In genomic region chr13:46428964-46429363, GRCm38 (mm10) we compare ENCODE assay signal across 15 mouse cellular contexts. TPM values are rescaled to one million over a fixed set of nuclear protein-coding genes. Genes with fewer than 3 reads are reported as not detected.
DNase-seq lines count a peak whose midpoint lies in the region; ATAC-seq lines count a peak whose summit lies in the region.
"Had no signal": no experiment of that assay in that cellular context is flagged by ENCODE, and none has a peak within 500 bp of the region (broad histone marks: within the 10 kb centered on the region; RNA-seq: fewer than 3 reads in every experiment).

No protein-coding gene starts in this region.

- no peak overlapping the region for H3K27ac ChIP-seq in kidney, embryonic 16.5 days (ENCODE audit: low read length)
- peak overlapping the region; percentile 98 for H3K27ac ChIP-seq in heart, embryonic 15.5 days
- H3K27ac ChIP-seq in forebrain, embryonic 13.5 days = no peak overlapping the region
- H3K27ac ChIP-seq: forebrain, embryonic 15.5 days; midbrain, embryonic 15.5 days had no signal

- H3K4me1 ChIP-seq in kidney, embryonic 16.5 days (ENCODE audit: insufficient read depth, low read length) = no peaks in the 10 kb centered on the region
- peaks cover 29% of the 10 kb centered on the region for H3K4me1 ChIP-seq in heart, embryonic 15.5 days (replicated peaks)
- H3K4me1 ChIP-seq in forebrain, embryonic 13.5 days = peaks cover 8% of the 10 kb centered on the region

- WGBS in kidney, embryonic 16.5 days = 63% methylated on average over 22 of the region's 22 CpGs
- 60% methylated on average over 22 of the region's 22 CpGs for WGBS in heart, embryonic 15.5 days
- WGBS in forebrain, embryonic 13.5 days = 91% methylated on average over 22 of the region's 22 CpGs

- no peaks in the 10 kb centered on the region for H3K9me3 ChIP-seq in kidney, embryonic 16.5 days (ENCODE audit: low read length)
- no peaks in the 10 kb centered on the region for H3K9me3 ChIP-seq in heart, embryonic 15.5 days (replicated peaks)
- H3K9me3 ChIP-seq in forebrain, embryonic 13.5 days (replicated peaks) = 0 out of 2 replicates have a peak, but pooled peaks cover 4% of the 10 kb centered on the region
- H3K9me3 ChIP-seq: forebrain, embryonic 15.5 days; midbrain, embryonic 15.5 days had no signal

- peak; percentile 18 for DNase-seq in gastrocnemius, postnatal 14 days
- DNase-seq in gastrocnemius, postnatal 4 days (ENCODE audit: low spot score in 2 of 2) = no peak
- DNase-seq in kidney, adult 18-20 months = no peak
- DNase-seq in mesoderm, embryonic 11.5 days (ENCODE audit: low read depth, low spot score) = peak; percentile 24
- DNase-seq: adrenal gland, postnatal 14 days; B cell, adult 2 months; kidney, adult 11 months; retina, postnatal 1 day had no signal

- no peaks in the 10 kb centered on the region for H3K27me3 ChIP-seq in kidney, embryonic 16.5 days (ENCODE audit: insufficient read depth, low read length)
- H3K27me3 ChIP-seq in heart, embryonic 15.5 days = no peaks in the 10 kb centered on the region
- no peaks in the 10 kb centered on the region for H3K27me3 ChIP-seq in forebrain, embryonic 13.5 days
- H3K27me3 ChIP-seq: forebrain, embryonic 15.5 days; midbrain, embryonic 15.5 days had no signal

- intact Hi-C loops in gastrocnemius, postnatal 14 days (cut with DNase I; ENCODE audit: low total_unique reads) = no loop called here

- H3K4me2 ChIP-seq in kidney, embryonic 16.5 days (replicated peaks; ENCODE audit: low read depth, low read length) = 0 out of 2 replicates have a peak overlapping the region, but pooled peaks have one; percentile 11
- peak overlapping the region; percentile 9 for H3K4me2 ChIP-seq in heart, embryonic 15.5 days
- no peak overlapping the region for H3K4me2 ChIP-seq in forebrain, embryonic 13.5 days
- H3K4me2 ChIP-seq: forebrain, embryonic 15.5 days; midbrain, embryonic 15.5 days had no signal

- no peak for ATAC-seq in kidney, embryonic 16.5 days (ENCODE audit: low FRiP score, low TSS enrichment)
- ATAC-seq in heart, embryonic 15.5 days (replicated peaks; ENCODE audit: insufficient number of reproducible peaks, insufficient read depth, low FRiP score, low read depth) = no peak
- ATAC-seq in monocyte, adult 5-6 weeks (replicated peaks; ENCODE audit: insufficient number of reproducible peaks, low FRiP score, low TSS enrichment, poor library complexity, severe bottlenecking) = no peak
- ATAC-seq in forebrain, embryonic 13.5 days = no peak
- ATAC-seq: forebrain, embryonic 15.5 days; lung, postnatal 0 days; midbrain, embryonic 15.5 days had no signal

- no peak overlapping the region for H3K4me3 ChIP-seq in kidney, embryonic 16.5 days (ENCODE audit: low read length)
- no peak overlapping the region for H3K4me3 ChIP-seq in heart, embryonic 15.5 days
- H3K4me3 ChIP-seq in forebrain, embryonic 13.5 days = no peak overlapping the region
- H3K4me3 ChIP-seq: forebrain, embryonic 15.5 days; midbrain, embryonic 15.5 days had no signal

- no peaks in the 10 kb centered on the region for H3K36me3 ChIP-seq in kidney, embryonic 16.5 days (ENCODE audit: insufficient read depth, low read length)
- H3K36me3 ChIP-seq in heart, embryonic 15.5 days = no peaks in the 10 kb centered on the region
- peaks cover 30% of the 10 kb centered on the region for H3K36me3 ChIP-seq in forebrain, embryonic 13.5 days (ENCODE audit: poor library complexity, severe bottlenecking)

- H3K9ac ChIP-seq in kidney, embryonic 16.5 days (replicated peaks; ENCODE audit: low read length) = no peak overlapping the region
- 0 out of 2 replicates have a peak overlapping the region, but pooled peaks have one; percentile 11 for H3K9ac ChIP-seq in heart, embryonic 15.5 days
- no peak overlapping the region for H3K9ac ChIP-seq in forebrain, embryonic 13.5 days
- H3K9ac ChIP-seq: forebrain, embryonic 15.5 days; midbrain, embryonic 15.5 days had no signal

RNA-seq across cellular contexts. Expression of gene Rbm24, which starts 10.7 kb away (rescaled TPM):
- total RNA-seq in gastrocnemius, postnatal 14 days (2021) = 100 to 1,000 TPM; 145 to 185 TPM
- total RNA-seq in gastrocnemius, postnatal 4 days (2021) = 100 to 1,000 TPM; 182 to 189 TPM
- 1.5 and 1.7 TPM in 2 replicates for polyA plus RNA-seq in kidney, embryonic 16.5 days (2015; fragmentation: Nextera tagmentation; extraction: Ambion mirVana)
- polyA plus RNA-seq in heart, embryonic 15.5 days (2015; fragmentation: Nextera tagmentation; extraction: Ambion mirVana) = 80.7 and 87.1 TPM in 2 replicates
- not detected in 3 replicates for total RNA-seq in monocyte, adult 5-6 weeks (2017)
- 4.4 and 5.6 TPM in 2 replicates for polyA plus RNA-seq in forebrain, embryonic 13.5 days (2015; fragmentation: Nextera tagmentation; extraction: Ambion mirVana)

Comparison
In these comparisons a context has a peak if more than half of its experiments do, and no peak if none do; other contexts are left out.
1. DNase-seq: peak in gastrocnemius, postnatal 14 days (single experiment) and mesoderm, embryonic 11.5 days (single experiment); none in gastrocnemius, postnatal 4 days (0 of 2) and kidney, adult 18-20 months (single experiment).
2. RNA of gene Rbm24, which starts 10.7 kb away (total RNA-seq): 182 to 189 TPM in gastrocnemius, postnatal 4 days and 145 to 185 TPM in gastrocnemius, postnatal 14 days; not detected in monocyte, adult 5-6 weeks; every median in the first group is over 100 times any median in the second.